Mouse (Mus musculus): ENCODE data around the gene Gm6793.

Gene Gm6793

GRCm38 (mm10) chr8:112014936-112015335 is at the start of gene Gm6793:
TSS of gene Gm6793 (minus strand) at chr8:112015036.
- no peak for DNase-seq (ENCODE audit: low read depth in 2 of 2, low spot score in 2 of 2)

GRCm38 (mm10) chr8:112061372-112061771 is 46.5 kb upstream of the Gm6793 start:
- peak in 1 of 2 experiments; percentile 6 for DNase-seq (ENCODE audit: low read depth in 2 of 2, low spot score in 2 of 2)

GRCm38 (mm10) chr8:112054456-112054855 is 39.6 kb upstream of the Gm6793 start:
- no peak for DNase-seq (ENCODE audit: low read depth in 2 of 2, low spot score in 2 of 2)

GRCm38 (mm10) chr8:112051537-112051936 is 36.7 kb upstream of the Gm6793 start:
- DNase-seq (ENCODE audit: low read depth in 2 of 2, low spot score in 2 of 2), result no peak

- no peak for DNase-seq (ENCODE audit: low read depth in 2 of 2, low spot score in 2 of 2)
Measured at GRCm38 (mm10) chr8:112049984-112050383, 35.1 kb upstream of the Gm6793 start.

- no peak for DNase-seq (ENCODE audit: low read depth in 2 of 2, low spot score in 2 of 2)
Measured at GRCm38 (mm10) chr8:112048293-112048692, 33.5 kb upstream of the Gm6793 start.

GRCm38 (mm10) chr8:112045896-112046295 is 31.1 kb upstream of the Gm6793 start:
- DNase-seq (ENCODE audit: low read depth in 2 of 2, low spot score in 2 of 2), result peak; percentile 49 to 63

- peak in 1 of 2 experiments; percentile 7 for DNase-seq (ENCODE audit: low read depth in 2 of 2, low spot score in 2 of 2)
Measured at GRCm38 (mm10) chr8:112045182-112045581, 30.3 kb upstream of the Gm6793 start.

- no peak for DNase-seq (ENCODE audit: low read depth in 2 of 2, low spot score in 2 of 2)
Measured at GRCm38 (mm10) chr8:112037521-112037920, 22.7 kb upstream of the Gm6793 start.

- DNase-seq (ENCODE audit: low read depth in 2 of 2, low spot score in 2 of 2), result peak; percentile 8 to 27
Measured at GRCm38 (mm10) chr8:112034603-112035002, 19.8 kb upstream of the Gm6793 start.

- no peak for DNase-seq (ENCODE audit: low read depth in 2 of 2, low spot score in 2 of 2)
Measured at GRCm38 (mm10) chr8:112033071-112033470, 18.2 kb upstream of the Gm6793 start.

- DNase-seq (ENCODE audit: low read depth in 2 of 2, low spot score in 2 of 2), result no peak
Measured at GRCm38 (mm10) chr8:112030663-112031062, 15.8 kb upstream of the Gm6793 start.

- DNase-seq (ENCODE audit: low read depth in 2 of 2, low spot score in 2 of 2), result no peak
Measured at GRCm38 (mm10) chr8:112029455-112029854, 14.6 kb upstream of the Gm6793 start.

GRCm38 (mm10) chr8:112011816-112012242 is 3.0 kb downstream of the Gm6793 start:
- peak; percentile 15 to 24 for DNase-seq (ENCODE audit: low read depth in 2 of 2, low spot score in 2 of 2)

- DNase-seq (ENCODE audit: low read depth in 2 of 2, low spot score in 2 of 2), result peak; percentile 82 to 87
Measured at GRCm38 (mm10) chr8:112010997-112011815, 3.6 kb downstream of the Gm6793 start, which contains the start of the genes Kars and Terf2ip. TSS of gene Kars (minus strand) at chr8:112011323. TSS of gene Terf2ip (plus strand) at chr8:112011398.

GRCm38 (mm10) chr8:112009558-112009957 is 5.3 kb downstream of the Gm6793 start:
- no peak for DNase-seq (ENCODE audit: low read depth in 2 of 2, low spot score in 2 of 2)

- DNase-seq (ENCODE audit: low read depth in 2 of 2, low spot score in 2 of 2), result no peak
Measured at GRCm38 (mm10) chr8:112007669-112008068, 7.2 kb downstream of the Gm6793 start.

- DNase-seq (ENCODE audit: low read depth in 2 of 2, low spot score in 2 of 2), result no peak
Measured at GRCm38 (mm10) chr8:112005601-112006000, 9.2 kb downstream of the Gm6793 start.

GRCm38 (mm10) chr8:112004754-112005153 is 10.1 kb downstream of the Gm6793 start:
- no peak for DNase-seq (ENCODE audit: low read depth in 2 of 2, low spot score in 2 of 2)

- no peak for DNase-seq (ENCODE audit: low read depth in 2 of 2, low spot score in 2 of 2)
Measured at GRCm38 (mm10) chr8:111992703-111993039, 22.2 kb downstream of the Gm6793 start.

- DNase-seq (ENCODE audit: low read depth in 2 of 2, low spot score in 2 of 2), result peak; percentile 66 to 72
Measured at GRCm38 (mm10) chr8:111992013-111992702, 22.7 kb downstream of the Gm6793 start, which contains the start of gene Adat1. TSS of gene Adat1 (minus strand) at chr8:111992302.

GRCm38 (mm10) chr8:111991278-111991677 is 23.6 kb downstream of the Gm6793 start:
- DNase-seq (ENCODE audit: low read depth in 2 of 2, low spot score in 2 of 2), result no peak
